Mouse (Mus musculus) limb, embryonic 10.5 days (tissue): ENCODE results near the gene Lmo2. TPM values are rescaled to one million over a fixed set of nuclear protein-coding genes. Genes with fewer than 3 reads are reported as not detected.

Experiments used
- polyA plus RNA-seq: library from polyadenylated mRNA; unstranded; fragments of >200 nt; fragmentation: Nextera tagmentation; extraction: Ambion mirVana; gene quantifications from 2 replicates; pipeline ENCODE4 v1.2.1, GENCODE M21; 2016

Lmo2 gene
- polyA plus RNA-seq, 1 experiment from 2014 or later = 29.3 TPM

Other genes with a start within 250 kb of the Lmo2 start
- 34.7 and 43.3 TPM in 2 replicates for gene Nat10, start 196.7 kb upstream of the Lmo2 start, polyA plus RNA-seq
- gene Caprin1, start 160.3 kb upstream of the Lmo2 start, polyA plus RNA-seq = 513 and 547 TPM in 2 replicates
- 39.2 and 47.8 TPM in 2 replicates for gene Fbxo3, start 69.7 kb downstream of the Lmo2 start, polyA plus RNA-seq
- 1.8 and 3.4 TPM in 2 replicates for gene 4931422A03Rik, start 70.4 kb downstream of the Lmo2 start, polyA plus RNA-seq
- gene Gm10912, start 107.8 kb downstream of the Lmo2 start, polyA plus RNA-seq = not detected in 2 replicates
- gene Gm10799, start 110.6 kb downstream of the Lmo2 start, polyA plus RNA-seq = not detected in 2 replicates
- 3.8 and 5.0 TPM in 2 replicates for gene Cd59b, start 111.9 kb downstream of the Lmo2 start, polyA plus RNA-seq
- 13.9 and 17.6 TPM in 2 replicates for gene Cd59a, start 137.8 kb downstream of the Lmo2 start, polyA plus RNA-seq
- gene A930018P22Rik, start 164.8 kb downstream of the Lmo2 start, polyA plus RNA-seq = not detected in 2 replicates